Mouse (Mus musculus): Measurements from ENCODE around the gene Gm609. TPM values are rescaled to one million over a fixed set of nuclear protein-coding genes. Genes with fewer than 3 reads are reported as not detected.

Gene Gm609
- total RNA-seq (2023), result not detected

GRCm38 (mm10) chr16:45492927-45493326 is at the start of gene Gm609:
TSS of gene Gm609 (minus strand) at chr16:45492969.

GRCm38 (mm10) chr16:45535009-45535408 is 42.2 kb upstream of the Gm609 start, which contains the start of gene Slc9c1:
TSS of gene Slc9c1 (plus strand) at chr16:45535309.

GRCm38 (mm10) chr16:45531950-45532349 is 39.2 kb upstream of the Gm609 start, which contains the start of gene Gm17783:
TSS of gene Gm17783 (minus strand) at chr16:45532050.

GRCm38 (mm10) chr16:45408425-45409063 is 84.2 kb downstream of the Gm609 start, which contains the start of gene Cd200:
TSS of gene Cd200 (minus strand) at chr16:45409053.

Other genes with a start within 250 kb of the Gm609 start
- gene Cd200, start 83.9 kb downstream of the Gm609 start, total RNA-seq (2023), result not detected
- gene Gm17783, start 39.1 kb upstream of the Gm609 start, total RNA-seq (2023), result not detected
- not detected for gene Slc9c1, start 42.3 kb upstream of the Gm609 start, total RNA-seq (2023)
- gene Gcsam, start 117.4 kb upstream of the Gm609 start, total RNA-seq (2023), result under 1 TPM; 0.20 to 0.35 TPM
- not detected for gene BC016579, start 161.1 kb upstream of the Gm609 start, total RNA-seq (2023)
- gene Tmprss7, start 200.7 kb upstream of the Gm609 start, total RNA-seq (2023), result not detected
- gene Tagln3, start 231.6 kb upstream of the Gm609 start, total RNA-seq (2023), result under 1 TPM in 1 of 2 experiments, not detected in 1; 0.58 TPM
- gene Abhd10, start 250.0 kb upstream of the Gm609 start, total RNA-seq (2023), result 10 to 100 TPM; 20.8 to 21.4 TPM

Data from neutrophil, adult 59 days (primary cell).